Mouse (Mus musculus) testis, adult 2 months (tissue): ENCODE data around the gene BC037034.

Experiments used
- CTCF ChIP-seq: fragments of 200-500 bp; IDR thresholded peaks from 2 replicates; pipeline ENCODE4 v1.5.1; 2012; ENCODE audit warnings: low read depth, mild to moderate bottlenecking, inconsistent platforms, low read length, moderate library complexity; ENCODE audit not compliant: control insufficient read depth, insufficient read depth, insufficient replicate concordance
- POLR2A ChIP-seq: fragments of 200-500 bp; IDR thresholded peaks from 2 replicates; pipeline ENCODE4 v1.6.1; 2012; ENCODE audit warnings: low read depth, mild to moderate bottlenecking, inconsistent platforms, low read length, moderate library complexity; ENCODE audit not compliant: control insufficient read depth

- TF ChIP-seq CTCF (no peak), POLR2A (peak; percentile 84)
These were observed at the start of gene BC037034 for GRCm38 (mm10) chr5:138263260-138264206.
